Mouse (Mus musculus): Measurements from ENCODE around the gene Il16. TPM values are rescaled to one million over a fixed set of nuclear protein-coding genes. Genes with fewer than 3 reads are reported as not detected.
"Not testable (repeated sequence)": the region's sequence is repeated elsewhere in the genome, so short reads cannot be mapped to it uniquely, and the experiment has no call there.

Il16 gene
- polyA plus RNA-seq, 1 experiment from 2014 or later, result 2.6 TPM

- Histone ChIP-seq H3K4me2 (no peak overlapping the region), H3K27ac (replicated peaks) (no peak overlapping the region), H3K27me3 (replicated peaks) (no peaks in the 10 kb centered on the region), H3K4me3 (no peak overlapping the region), H3K9ac (no peak overlapping the region), H3K4me1 (peaks cover 17% of the 10 kb centered on the region), H3K36me3 (no peaks in the 10 kb centered on the region), H3K9me3 (no peaks in the 10 kb centered on the region)
- ATAC-seq (ENCODE audit: extremely low read depth, insufficient number of reproducible peaks, low FRiP score, low TSS enrichment), result no peak
- 72% methylated on average over 14 of the region's 14 CpGs for WGBS
Observed at GRCm38 (mm10) chr7:83722485-83722884, 23.0 kb downstream of the Il16 start.

GRCm38 (mm10) chr7:83720231-83720630 is 25.3 kb downstream of the Il16 start:
- WGBS, result 75% methylated on average over 8 of the region's 8 CpGs
- Histone ChIP-seq H3K4me1 (peaks cover 9% of the 10 kb centered on the region), H3K27me3 (replicated peaks) (no peaks in the 10 kb centered on the region), H3K27ac (replicated peaks) (no peak overlapping the region), H3K36me3 (no peaks in the 10 kb centered on the region), H3K4me2 (no peak overlapping the region), H3K9me3 (no peaks in the 10 kb centered on the region), H3K9ac (no peak overlapping the region), H3K4me3 (no peak overlapping the region)
- no peak for ATAC-seq (ENCODE audit: extremely low read depth, insufficient number of reproducible peaks, low FRiP score, low TSS enrichment)

GRCm38 (mm10) chr7:83717021-83717725 is 28.4 kb downstream of the Il16 start:
- H3K9me3 ChIP-seq, result peaks cover 5% of the 10 kb centered on the region
- no peak overlapping the region for H3K4me3 ChIP-seq
- H3K4me1 ChIP-seq, result no peaks in the 10 kb centered on the region
- no peak for ATAC-seq (ENCODE audit: extremely low read depth, insufficient number of reproducible peaks, low FRiP score, low TSS enrichment)
- no peak overlapping the region for H3K4me2 ChIP-seq
- H3K36me3 ChIP-seq, result no peaks in the 10 kb centered on the region
- H3K9ac ChIP-seq, result no peak overlapping the region
- no peak overlapping the region for H3K27ac ChIP-seq (replicated peaks)
- 61% methylated on average over 5 of the region's 5 CpGs for WGBS
- no peaks in the 10 kb centered on the region for H3K27me3 ChIP-seq (replicated peaks)

- 68% methylated on average over 1 of the region's 1 CpGs for WGBS
- H3K9ac ChIP-seq, result no peak overlapping the region
- no peak overlapping the region for H3K4me2 ChIP-seq
Observed at GRCm38 (mm10) chr7:83713639-83714038, 31.9 kb downstream of the Il16 start.

GRCm38 (mm10) chr7:83711676-83712259 is 33.8 kb downstream of the Il16 start:
- not testable (repeated sequence) for H3K4me2 ChIP-seq; H3K9ac ChIP-seq; H3K36me3 ChIP-seq; H3K27ac ChIP-seq (replicated peaks); H3K27me3 ChIP-seq (replicated peaks); H3K9me3 ChIP-seq; ATAC-seq (ENCODE audit: extremely low read depth, insufficient number of reproducible peaks, low FRiP score, low TSS enrichment); H3K4me1 ChIP-seq; H3K4me3 ChIP-seq
- 82% methylated on average over 10 of the region's 10 CpGs for WGBS

More at GRCm38 (mm10) chr7:83713639-83714038, 31.9 kb downstream of the Il16 start:
- no peak for ATAC-seq (ENCODE audit: extremely low read depth, insufficient number of reproducible peaks, low FRiP score, low TSS enrichment)
- no peaks in the 10 kb centered on the region for H3K27me3 ChIP-seq (replicated peaks)
- H3K9me3 ChIP-seq, result peaks cover 5% of the 10 kb centered on the region
- no peak overlapping the region for H3K27ac ChIP-seq (replicated peaks)
- no peaks in the 10 kb centered on the region for H3K4me1 ChIP-seq
- H3K36me3 ChIP-seq, result no peaks in the 10 kb centered on the region
- no peak overlapping the region for H3K4me3 ChIP-seq

GRCm38 (mm10) chr7:83703046-83703775 is 42.3 kb downstream of the Il16 start:
- H3K9me3 ChIP-seq, result no peaks in the 10 kb centered on the region
- no peak overlapping the region for H3K27ac ChIP-seq (replicated peaks)
- no peak overlapping the region for H3K4me3 ChIP-seq
- no peaks in the 10 kb centered on the region for H3K27me3 ChIP-seq (replicated peaks)
- no peak overlapping the region for H3K4me2 ChIP-seq
- ATAC-seq (ENCODE audit: extremely low read depth, insufficient number of reproducible peaks, low FRiP score, low TSS enrichment), result no peak
- H3K36me3 ChIP-seq, result no peaks in the 10 kb centered on the region
- H3K9ac ChIP-seq, result no peak overlapping the region
- WGBS, result 65% methylated on average over 9 of the region's 9 CpGs
- H3K4me1 ChIP-seq, result no peaks in the 10 kb centered on the region

GRCm38 (mm10) chr7:83699066-83699745 is 46.3 kb downstream of the Il16 start:
- WGBS, result 70% methylated on average over 6 of the region's 6 CpGs
- H3K4me1 ChIP-seq, result no peaks in the 10 kb centered on the region
- no peaks in the 10 kb centered on the region for H3K36me3 ChIP-seq
- no peaks in the 10 kb centered on the region for H3K9me3 ChIP-seq
- no peaks in the 10 kb centered on the region for H3K27me3 ChIP-seq (replicated peaks)
- H3K9ac ChIP-seq, result no peak overlapping the region
- H3K4me3 ChIP-seq, result no peak overlapping the region
- no peak overlapping the region for H3K4me2 ChIP-seq
- no peak overlapping the region for H3K27ac ChIP-seq (replicated peaks)
- ATAC-seq (ENCODE audit: extremely low read depth, insufficient number of reproducible peaks, low FRiP score, low TSS enrichment), result no peak

- Histone ChIP-seq H3K36me3 (no peaks in the 10 kb centered on the region), H3K27ac (replicated peaks) (no peak overlapping the region), H3K4me1 (no peaks in the 10 kb centered on the region), H3K4me2 (no peak overlapping the region), H3K9ac (no peak overlapping the region), H3K4me3 (no peak overlapping the region), H3K27me3 (replicated peaks) (no peaks in the 10 kb centered on the region), H3K9me3 (no peaks in the 10 kb centered on the region)
- ATAC-seq (ENCODE audit: extremely low read depth, insufficient number of reproducible peaks, low FRiP score, low TSS enrichment), result no peak
- 25% methylated on average over 6 of the region's 6 CpGs for WGBS
Observed at GRCm38 (mm10) chr7:83695449-83696212, 49.9 kb downstream of the Il16 start.

- H3K27me3 ChIP-seq (replicated peaks), result no peaks in the 10 kb centered on the region
- no peak overlapping the region for H3K9ac ChIP-seq
- peaks cover 6% of the 10 kb centered on the region for H3K4me1 ChIP-seq
- no peaks in the 10 kb centered on the region for H3K36me3 ChIP-seq
- no peak overlapping the region for H3K4me2 ChIP-seq
- 33% methylated on average over 6 of the region's 6 CpGs for WGBS
- ATAC-seq (ENCODE audit: extremely low read depth, insufficient number of reproducible peaks, low FRiP score, low TSS enrichment), result no peak
- H3K4me3 ChIP-seq, result no peak overlapping the region
- no peaks in the 10 kb centered on the region for H3K9me3 ChIP-seq
- no peak overlapping the region for H3K27ac ChIP-seq (replicated peaks)
Observed at GRCm38 (mm10) chr7:83682640-83683274, 62.8 kb downstream of the Il16 start.

- H3K36me3 ChIP-seq, result no peaks in the 10 kb centered on the region
- no peaks in the 10 kb centered on the region for H3K27me3 ChIP-seq (replicated peaks)
- H3K4me3 ChIP-seq, result no peak overlapping the region
- no peaks in the 10 kb centered on the region for H3K4me1 ChIP-seq
- no peaks in the 10 kb centered on the region for H3K9me3 ChIP-seq
- no peak overlapping the region for H3K27ac ChIP-seq (replicated peaks)
- no peak overlapping the region for H3K9ac ChIP-seq
- 80% methylated on average over 4 of the region's 4 CpGs for WGBS
- no peak overlapping the region for H3K4me2 ChIP-seq
- no peak for ATAC-seq (ENCODE audit: extremely low read depth, insufficient number of reproducible peaks, low FRiP score, low TSS enrichment)
Observed at GRCm38 (mm10) chr7:83678506-83678905, 67.0 kb downstream of the Il16 start.

All from heart, embryonic 13.5 days (tissue).